Mouse (Mus musculus): ENCODE data around the gene Tomm20l.
"Not testable (repeated sequence)": the region's sequence is repeated elsewhere in the genome, so short reads cannot be mapped to it uniquely, and the experiment has no call there.

Tomm20l gene

GRCm38 (mm10) chr12:71111331-71111730, at the start of gene Tomm20l:
Tomm20l (plus strand) TSS chr12:71111428.
- DNase-seq (ENCODE audit: low read depth, low spot score) = no peak

GRCm38 (mm10) chr12:71069846-71070245, 41.4 kb upstream of the Tomm20l start:
- DNase-seq (ENCODE audit: low read depth, low spot score) = no peak

- DNase-seq (ENCODE audit: low read depth, low spot score) = no peak
Observed at GRCm38 (mm10) chr12:71072048-71072447, 39.2 kb upstream of the Tomm20l start.

- DNase-seq (ENCODE audit: low read depth, low spot score) = peak; percentile 42
Observed at GRCm38 (mm10) chr12:71073113-71073730, 38.0 kb upstream of the Tomm20l start.

GRCm38 (mm10) chr12:71086331-71086730, 24.9 kb upstream of the Tomm20l start:
- DNase-seq (ENCODE audit: low read depth, low spot score) = no peak

- DNase-seq (ENCODE audit: low read depth, low spot score) = not testable (repeated sequence)
Observed at GRCm38 (mm10) chr12:71104275-71104674, 7.0 kb upstream of the Tomm20l start.

- DNase-seq (ENCODE audit: low read depth, low spot score) = no peak
Observed at GRCm38 (mm10) chr12:71107216-71107771, 3.9 kb upstream of the Tomm20l start.

- no peak for DNase-seq (ENCODE audit: low read depth, low spot score)
Observed at GRCm38 (mm10) chr12:71113074-71113473, 1.8 kb downstream of the Tomm20l start.

- DNase-seq (ENCODE audit: low read depth, low spot score) = peak; percentile 50
Observed at GRCm38 (mm10) chr12:71113675-71114288, 2.6 kb downstream of the Tomm20l start.

GRCm38 (mm10) chr12:71116411-71116810, 5.2 kb downstream of the Tomm20l start:
- peak; percentile 73 for DNase-seq (ENCODE audit: low read depth, low spot score)

GRCm38 (mm10) chr12:71122731-71123130, 11.5 kb downstream of the Tomm20l start:
- DNase-seq (ENCODE audit: low read depth, low spot score) = no peak

- DNase-seq (ENCODE audit: low read depth, low spot score) = no peak
Observed at GRCm38 (mm10) chr12:71123286-71123685, 12.1 kb downstream of the Tomm20l start.

- DNase-seq (ENCODE audit: low read depth, low spot score) = peak; percentile 29
Observed at GRCm38 (mm10) chr12:71135581-71135980, 24.4 kb downstream of the Tomm20l start.

GRCm38 (mm10) chr12:71136130-71136973, 25.1 kb downstream of the Tomm20l start, which contains the start of the genes Timm9 and 2700049A03Rik:
Timm9 (minus strand) TSS chr12:71136684.
2700049A03Rik (plus strand) TSS chr12:71136848.
- peak; percentile 81 for DNase-seq (ENCODE audit: low read depth, low spot score)

- peak; percentile 89 for DNase-seq (ENCODE audit: low read depth, low spot score)
Observed at GRCm38 (mm10) chr12:71136974-71137491, 25.8 kb downstream of the Tomm20l start.

GRCm38 (mm10) chr12:71137686-71138085, 26.5 kb downstream of the Tomm20l start:
- peak; percentile 21 for DNase-seq (ENCODE audit: low read depth, low spot score)

GRCm38 (mm10) chr12:71139258-71139828, 28.1 kb downstream of the Tomm20l start:
- DNase-seq (ENCODE audit: low read depth, low spot score) = no peak

- DNase-seq (ENCODE audit: low read depth, low spot score) = peak; percentile 35
Observed at GRCm38 (mm10) chr12:71141189-71141588, 30.0 kb downstream of the Tomm20l start.

- DNase-seq (ENCODE audit: low read depth, low spot score) = peak; percentile 72
Observed at GRCm38 (mm10) chr12:71147641-71148040, 36.4 kb downstream of the Tomm20l start.

GRCm38 (mm10) chr12:71148801-71149200, 37.6 kb downstream of the Tomm20l start:
- no peak for DNase-seq (ENCODE audit: low read depth, low spot score)

GRCm38 (mm10) chr12:71149456-71149855, 38.2 kb downstream of the Tomm20l start:
- DNase-seq (ENCODE audit: low read depth, low spot score) = no peak

All from 3T3-L1 (cell line).